Mouse (Mus musculus) liver, postnatal 0 days (tissue): ENCODE data around the gene Tmem212.

ENCODE experiments used
- CTCF ChIP-seq: sonication (generic); IDR thresholded peaks from 2 replicates; pipeline ENCODE4 v1.5.1; 2016; ENCODE audit warnings: antibody characterized with exemption, low read depth
- EP300 ChIP-seq: IDR thresholded peaks from 2 replicates; pipeline ENCODE4 v1.6.1; 2016; ENCODE audit warnings: antibody characterized with exemption, low read depth, mild to moderate bottlenecking

GRCm38 (mm10) chr3:27836297-27836696 lies 59.9 kb downstream of the Tmem212 start:
- TF ChIP-seq CTCF (no peak), EP300 (no peak)
